Mouse (Mus musculus) cerebellum, postnatal 14 days (tissue): Measurements from ENCODE around the gene Rhod.

ENCODE experiments used
- DNase-seq, 2 experiments: peaks; one replicate each; pipeline ENCODE4 v3.0.0; 2021; ENCODE audit warnings: mixed read lengths in 2 of 2

Rhod gene

GRCm38 (mm10) chr19:4450666-4451065 is 11.4 kb upstream of the Rhod start:
- no peak for DNase-seq

- DNase-seq = no peak
Measured at GRCm38 (mm10) chr19:4449230-4449629, 10.0 kb upstream of the Rhod start.

DNA sequence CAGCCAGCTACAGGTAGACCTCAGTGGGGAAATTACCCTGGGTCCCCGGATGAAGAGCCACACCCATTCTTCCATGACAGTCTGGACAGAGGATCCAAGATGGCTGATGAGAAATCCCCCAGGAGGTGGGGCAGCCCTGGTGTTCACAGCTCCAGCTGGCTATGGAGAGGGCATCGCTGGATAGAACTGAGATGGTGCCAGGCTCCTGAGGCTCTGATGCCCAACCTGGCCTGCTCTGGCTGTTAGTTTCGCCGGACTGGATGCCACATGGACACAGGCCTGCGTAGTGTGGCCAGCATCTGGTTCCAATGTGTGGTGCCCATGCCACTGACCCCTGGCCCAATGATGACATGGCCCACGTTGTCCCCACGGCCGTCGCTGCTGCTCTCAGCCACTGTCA is 8.2 kb upstream of the Rhod start:
- DNase-seq = peak in 1 of 2 experiments; percentile 34

DNA sequence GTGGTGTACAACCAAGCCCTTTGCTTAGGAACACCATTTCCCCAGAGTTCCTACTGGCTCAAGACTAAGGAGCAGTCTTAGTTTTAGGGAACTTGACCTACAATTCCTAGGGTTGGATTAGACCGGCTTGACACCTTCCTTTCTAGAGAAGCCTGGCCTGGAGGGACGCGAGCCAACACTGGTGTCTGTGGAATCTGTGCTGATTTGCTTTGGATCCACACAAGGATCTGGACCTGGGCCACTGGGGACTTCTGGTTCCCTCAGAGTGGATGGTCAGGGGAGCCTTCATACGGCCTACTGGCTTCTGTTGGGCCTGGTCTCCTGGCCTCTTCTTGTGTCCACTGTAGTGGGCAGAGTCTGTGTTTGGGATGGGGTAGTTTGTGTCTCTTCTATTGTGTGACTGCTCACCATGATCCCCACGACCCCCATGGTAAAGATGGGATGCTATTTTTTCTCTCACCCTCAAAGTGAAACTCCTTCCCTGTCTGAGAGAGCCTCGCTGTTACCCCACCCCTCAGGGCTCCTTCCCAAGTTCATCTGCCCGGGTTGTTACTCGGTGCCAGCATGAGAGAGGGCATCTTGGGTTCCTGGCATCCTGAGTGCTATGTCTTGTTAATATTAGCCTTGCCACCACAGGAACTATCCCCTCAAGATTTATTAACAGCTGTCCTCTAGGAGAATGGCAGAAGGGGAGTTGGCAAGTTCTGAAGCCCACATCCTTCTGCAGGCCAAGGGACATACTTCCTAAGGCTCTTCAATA is 7.6 kb upstream of the Rhod start:
- DNase-seq = peak; percentile 62 to 71

DNA sequence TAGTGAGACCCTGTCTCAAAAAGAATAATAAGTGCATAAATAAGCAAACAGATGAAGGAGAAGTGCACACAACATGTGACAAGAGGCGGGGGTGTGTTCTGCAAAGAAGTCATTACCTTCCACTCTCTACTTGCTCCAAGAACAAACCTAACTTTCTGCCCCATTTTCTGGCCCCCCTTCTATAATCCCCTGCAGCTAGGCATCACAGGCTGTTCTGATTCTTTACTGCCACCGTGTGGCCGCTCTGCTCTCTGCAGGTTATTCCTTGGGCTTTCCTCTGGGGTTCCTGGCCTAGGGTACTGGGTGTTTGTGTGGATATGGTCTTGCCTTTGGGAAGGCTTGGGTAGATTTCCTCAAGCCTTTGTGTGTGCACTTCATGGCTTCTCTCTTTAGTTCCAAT is 3.2 kb upstream of the Rhod start:
- peak; percentile 89 to 90 for DNase-seq

- DNase-seq = peak in 1 of 2 experiments; percentile 44
Measured at GRCm38 (mm10) chr19:4441621-4442161, 2.5 kb upstream of the Rhod start.

GRCm38 (mm10) chr19:4441090-4441591 is 1.9 kb upstream of the Rhod start:
- peak; percentile 74 to 84 for DNase-seq

GRCm38 (mm10) chr19:4440222-4440621 is 990 bp upstream of the Rhod start:
- no peak for DNase-seq

DNA sequence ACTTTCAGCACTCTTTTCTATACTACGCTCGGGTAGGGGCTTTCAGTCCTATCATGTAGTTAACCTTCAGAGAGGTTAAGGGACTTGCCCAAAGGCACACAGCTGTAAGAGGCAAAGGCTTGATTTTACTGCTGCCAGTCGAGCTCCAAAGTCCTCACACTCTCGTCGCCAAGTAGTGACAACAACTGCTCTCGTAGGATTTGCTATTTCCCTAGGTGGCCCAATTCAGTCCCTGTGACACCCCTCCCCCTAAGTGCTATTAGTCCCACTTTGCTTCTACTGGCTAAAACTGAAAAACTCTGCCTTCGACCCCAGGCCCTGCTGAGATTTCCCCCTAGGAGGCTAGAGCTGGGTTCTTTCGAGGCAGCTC is 456 bp downstream of the Rhod start:
- no peak for DNase-seq

DNA sequence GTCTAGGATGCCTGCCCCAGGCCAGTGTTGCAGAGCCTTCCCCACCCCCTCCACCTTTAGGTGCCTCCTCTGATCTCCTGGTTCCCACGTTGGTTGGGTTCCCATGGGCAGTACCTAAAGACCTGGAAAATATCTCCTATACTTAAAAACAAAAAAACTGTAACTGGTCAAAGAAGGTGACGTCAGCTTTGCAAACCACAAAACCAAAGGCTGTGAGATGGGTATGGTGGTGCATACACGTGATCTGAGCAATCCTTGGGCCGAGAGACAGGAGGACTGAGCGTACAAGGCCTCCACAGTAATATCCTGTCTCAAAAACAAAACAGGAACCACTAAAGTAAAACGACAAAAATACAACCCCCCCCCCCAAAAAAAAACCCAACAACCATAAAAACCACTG is 1.3 kb downstream of the Rhod start:
- no peak for DNase-seq

DNA sequence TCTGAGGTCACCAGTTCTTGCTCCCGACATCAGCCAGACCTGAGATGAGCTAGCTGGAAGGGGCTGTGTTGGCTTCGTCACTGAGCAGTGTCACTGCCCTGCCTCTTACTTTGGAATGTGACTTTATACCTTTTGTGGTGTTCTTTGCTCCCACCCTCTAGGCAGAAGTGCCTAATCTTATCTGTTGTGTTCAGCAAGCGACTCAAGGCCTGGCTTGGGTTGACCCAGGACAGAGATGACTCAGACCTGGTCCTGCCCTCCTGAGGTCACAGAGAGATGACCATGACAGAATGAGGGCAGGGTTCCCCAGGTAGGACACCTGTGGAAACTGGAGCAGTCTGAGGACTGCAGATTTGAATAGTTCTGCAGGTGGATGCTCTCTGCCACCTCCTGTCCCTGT is 3.0 kb downstream of the Rhod start:
- DNase-seq = no peak

GRCm38 (mm10) chr19:4434999-4435398 is 4.2 kb downstream of the Rhod start:
- DNase-seq = no peak

GRCm38 (mm10) chr19:4433756-4434155 is 5.5 kb downstream of the Rhod start:
- DNase-seq = no peak

- no peak for DNase-seq
Measured at GRCm38 (mm10) chr19:4430091-4430620, 9.1 kb downstream of the Rhod start.

DNA sequence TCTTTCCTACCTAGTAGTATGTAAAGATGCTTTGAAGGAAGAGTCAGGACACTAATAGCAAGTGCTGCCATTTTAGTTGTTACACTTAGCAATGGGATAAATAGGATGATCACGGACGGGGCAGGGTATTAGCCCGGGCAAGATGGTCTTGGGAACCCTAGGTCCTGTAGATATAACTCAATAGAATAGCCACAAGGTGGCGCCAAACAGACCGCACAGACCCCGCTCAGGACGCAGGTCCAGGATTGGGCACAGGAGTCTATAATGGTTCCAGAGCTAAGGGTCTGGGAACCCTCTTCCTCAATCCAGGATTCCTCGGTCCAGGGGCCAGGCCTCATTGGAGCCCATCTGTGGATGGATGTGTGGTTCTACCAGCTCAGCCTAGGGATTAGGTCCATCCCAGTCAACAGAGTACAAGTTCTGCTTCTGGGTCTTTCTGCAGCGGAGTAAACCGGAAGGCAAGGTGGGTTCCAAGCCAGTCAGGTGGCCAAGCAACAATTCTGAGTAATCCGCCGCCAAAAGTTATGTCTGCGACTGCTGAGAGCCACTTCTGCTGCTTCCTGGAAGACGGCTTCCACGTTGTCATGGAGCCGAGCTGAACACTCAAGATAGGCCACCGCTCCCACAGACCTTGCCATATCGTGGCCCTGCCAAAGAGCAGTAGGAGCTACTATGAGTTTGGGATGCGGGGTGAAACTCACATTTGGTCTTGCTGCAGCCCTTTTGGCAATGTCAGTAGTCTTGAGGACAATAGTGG is 13.4 kb downstream of the Rhod start:
- DNase-seq = peak; percentile 56 to 65

- DNase-seq = no peak
Measured at GRCm38 (mm10) chr19:4423021-4423420, 16.2 kb downstream of the Rhod start.

DNA sequence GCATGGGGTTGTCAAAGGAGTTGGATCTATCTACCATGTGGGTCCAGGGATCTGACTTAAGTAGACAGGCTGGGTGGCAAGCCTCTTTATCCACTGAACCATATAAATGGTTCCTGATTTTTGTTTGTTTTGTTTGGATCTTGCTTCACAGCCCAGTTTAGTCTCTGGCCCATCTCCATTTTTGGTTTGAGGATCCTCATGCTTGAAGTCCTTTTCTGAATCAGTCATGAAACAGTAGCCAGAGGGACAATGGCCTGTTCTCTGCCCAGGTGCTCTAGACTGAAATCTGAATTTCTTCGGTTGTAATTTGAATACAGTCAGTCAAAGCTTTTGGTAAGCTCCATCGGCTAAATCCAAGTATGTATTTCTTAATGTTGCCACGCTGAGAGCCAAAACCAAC is 16.7 kb downstream of the Rhod start:
- DNase-seq = no peak

GRCm38 (mm10) chr19:4420153-4420910 is 18.9 kb downstream of the Rhod start:
- DNase-seq = peak; percentile 87 to 90

DNA sequence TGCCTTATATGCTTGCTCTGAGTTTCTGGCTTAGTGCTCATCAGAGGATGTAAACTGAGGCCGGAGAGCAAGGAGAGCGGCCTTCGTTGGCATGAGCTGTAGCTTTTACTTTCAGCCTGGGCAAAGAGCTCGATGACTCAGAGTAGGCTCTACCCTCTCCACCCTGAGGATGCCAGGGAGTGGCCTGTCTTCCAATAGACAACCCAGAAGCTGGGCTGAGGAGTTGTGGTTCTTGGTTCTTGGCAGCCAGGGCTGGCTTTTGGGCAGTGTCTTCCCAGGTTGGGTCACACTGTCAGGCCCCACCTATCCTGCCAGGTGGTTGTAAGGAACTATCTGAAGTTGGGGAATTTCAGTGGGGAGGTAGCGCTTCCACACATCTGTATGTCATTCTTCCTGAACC is 19.5 kb downstream of the Rhod start:
- peak in 1 of 2 experiments; percentile 37 for DNase-seq

DNA sequence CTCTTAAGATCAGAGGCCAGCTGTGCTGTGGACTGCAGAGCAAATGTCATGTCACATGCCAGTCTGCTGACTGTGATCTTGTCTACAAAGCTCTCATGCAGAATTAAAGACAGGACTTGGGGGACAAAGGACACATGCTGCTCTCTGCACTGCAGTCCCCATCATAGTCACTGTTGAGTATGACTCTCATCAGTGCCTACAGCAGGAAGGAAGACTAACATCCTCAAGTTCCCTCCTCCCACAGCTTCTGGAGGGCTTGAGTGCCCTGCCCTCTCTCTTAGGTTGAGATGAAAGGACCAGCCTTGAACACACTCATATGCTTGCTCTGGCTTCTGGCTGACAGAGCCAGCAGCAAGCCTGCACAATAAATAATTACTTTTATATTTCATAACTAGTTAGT is 21.5 kb downstream of the Rhod start:
- no peak for DNase-seq

DNA sequence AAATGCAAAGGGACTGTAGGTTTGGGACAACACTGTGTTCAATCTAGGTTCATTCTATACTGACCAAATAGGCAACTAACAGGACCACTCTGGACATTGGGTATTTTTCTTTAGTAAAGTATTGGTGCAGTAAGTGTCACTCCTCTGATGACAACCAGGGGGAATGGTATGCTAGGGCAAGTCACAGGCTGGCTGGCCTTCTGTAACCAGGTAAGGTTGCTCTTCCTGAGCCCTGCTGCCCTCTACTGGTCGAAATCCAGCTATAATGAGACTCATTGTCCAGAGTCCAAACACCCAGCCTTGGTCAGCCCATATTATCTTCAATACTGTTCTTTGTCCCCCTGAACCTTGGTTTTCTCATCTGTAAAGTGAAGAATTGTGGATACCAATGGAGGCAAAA is 22.0 kb downstream of the Rhod start:
- peak; percentile 89 to 95 for DNase-seq

DNA sequence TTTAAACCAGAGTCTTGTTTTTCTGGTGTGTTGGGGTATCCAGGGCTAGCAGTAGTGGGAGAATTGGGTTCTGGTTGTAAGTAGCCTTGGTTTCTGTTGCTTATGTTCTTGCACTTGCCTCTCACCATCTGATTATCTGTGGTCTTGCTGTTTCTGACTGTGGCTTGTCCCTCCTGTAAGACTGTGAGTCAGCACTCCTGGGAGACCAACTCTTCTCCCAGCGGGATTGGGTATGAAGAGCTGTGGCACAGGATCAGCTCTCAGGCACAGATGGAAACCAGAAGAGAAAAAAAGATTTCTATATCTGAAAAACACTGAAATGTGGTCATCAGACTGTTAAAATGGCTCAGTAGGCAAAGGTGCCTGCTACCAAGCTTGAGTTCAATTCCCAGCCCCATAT is 24.6 kb downstream of the Rhod start:
- DNase-seq = no peak

- DNase-seq = no peak
Measured at GRCm38 (mm10) chr19:4409062-4409461, 30.2 kb downstream of the Rhod start.
